Mouse (Mus musculus): ENCODE results near the gene Srcap. TPM values are rescaled to one million over a fixed set of nuclear protein-coding genes. Genes with fewer than 3 reads are reported as not detected.
A peak's percentile ranks its signal among the peaks of the same experiment; 100 is the strongest.
"Not testable (repeated sequence)": the region's sequence is repeated elsewhere in the genome, so short reads cannot be mapped to it uniquely, and the experiment has no call there.

Gene Srcap
- 46.3 and 51.5 TPM in 2 replicates for polyA plus RNA-seq (2015; fragmentation: Nextera tagmentation; extraction: Ambion mirVana)

DNA sequence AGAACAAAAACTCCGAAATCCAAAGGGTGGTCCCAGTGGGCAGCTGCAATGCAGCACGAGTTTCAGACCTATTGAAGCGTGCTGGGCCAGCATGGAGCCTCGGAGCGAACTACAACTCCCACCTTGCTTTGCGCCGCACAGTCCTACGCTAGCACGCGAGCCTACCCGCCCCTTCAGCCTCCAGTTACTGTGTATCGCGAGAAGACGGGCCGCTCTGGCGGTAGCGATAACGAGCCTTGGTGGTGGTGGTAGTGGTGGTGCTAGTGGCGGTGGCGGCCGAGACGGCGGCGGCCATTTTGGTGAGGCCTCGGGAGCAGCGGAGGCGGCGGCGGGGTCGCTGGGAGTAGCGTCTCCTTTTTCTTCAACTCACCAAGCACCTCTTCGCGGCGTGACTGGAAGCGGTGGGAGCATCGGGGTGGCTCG lies at the start of gene Srcap:
Gene Srcap (plus strand): TSS at position 176 of the 423 bp plus-strand sequence.
- peak; percentile 99 for ATAC-seq
- no peaks in the 10 kb centered on the region for H3K9me3 ChIP-seq (ENCODE audit: control insufficient read depth, low read length)
- H3K4me2 ChIP-seq (ENCODE audit: low read length) = peak within 1 kb of the TSS; percentile 64
- peak within 1 kb of the TSS; percentile 80 for H3K9ac ChIP-seq (replicated peaks; ENCODE audit: low read depth, low read length)
- no peaks in the 10 kb centered on the region for H3K27me3 ChIP-seq (replicated peaks; ENCODE audit: control insufficient read depth, insufficient read depth, low read length)
- H3K4me1 ChIP-seq (replicated peaks; ENCODE audit: control insufficient read depth, insufficient read depth, low read length) = peaks cover 18% of the 10 kb centered on the region
- H3K4me3 ChIP-seq (replicated peaks; ENCODE audit: low read length) = peak within 1 kb of the TSS; percentile 78
- peaks cover 7% of the 10 kb centered on the region for H3K36me3 ChIP-seq (ENCODE audit: control insufficient read depth, insufficient read depth)
- under 1% methylated on average over 36 of the region's 37 CpGs for WGBS
- peak within 1 kb of the TSS; percentile 98 for H3K27ac ChIP-seq (ENCODE audit: low read length)

- no peak for ATAC-seq
- peaks cover 10% of the 10 kb centered on the region for H3K4me1 ChIP-seq (replicated peaks; ENCODE audit: control insufficient read depth, insufficient read depth, low read length)
- peaks cover 2% of the 10 kb centered on the region; the same call in 1 of the 2 replicates for H3K36me3 ChIP-seq (ENCODE audit: control insufficient read depth, insufficient read depth)
- H3K27me3 ChIP-seq (replicated peaks; ENCODE audit: control insufficient read depth, insufficient read depth, low read length) = no peaks in the 10 kb centered on the region
- 0 out of 2 replicates have a peak, but pooled peaks cover 4% of the 10 kb centered on the region for H3K9me3 ChIP-seq (ENCODE audit: control insufficient read depth, low read length)
- H3K27ac ChIP-seq (ENCODE audit: low read length) = no peak overlapping the region
- no peak overlapping the region for H3K4me3 ChIP-seq (replicated peaks; ENCODE audit: low read length)
- WGBS = 89% methylated on average over 3 of the region's 3 CpGs
- no peak overlapping the region for H3K4me2 ChIP-seq (ENCODE audit: low read length)
- no peak overlapping the region for H3K9ac ChIP-seq (replicated peaks; ENCODE audit: low read depth, low read length)
These were observed 46.6 kb upstream of the Srcap start for GRCm38 (mm10) chr7:127465191-127465590.

DNA sequence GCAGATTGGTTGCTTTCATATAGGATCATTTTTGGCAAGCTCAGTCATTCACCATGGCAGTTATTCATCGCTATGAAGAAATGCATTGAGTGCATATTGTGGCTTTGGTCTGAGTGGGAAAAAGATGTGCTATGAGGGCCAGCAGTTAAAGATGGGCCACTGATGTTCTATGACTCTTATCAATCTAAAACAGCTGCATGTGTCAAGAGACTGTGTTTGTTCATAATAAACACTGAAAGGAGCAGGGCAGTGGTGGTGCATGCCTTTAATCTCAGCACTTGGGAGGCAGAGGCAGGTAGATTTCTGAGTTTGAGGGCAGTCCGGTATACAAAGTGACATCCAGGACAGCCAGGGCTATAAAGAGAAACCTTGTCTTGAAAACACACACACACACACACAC lies 46.1 kb upstream of the Srcap start:
- not testable (repeated sequence) for H3K9ac ChIP-seq (replicated peaks; ENCODE audit: low read depth, low read length); ATAC-seq; H3K36me3 ChIP-seq (ENCODE audit: control insufficient read depth, insufficient read depth); H3K4me3 ChIP-seq (replicated peaks; ENCODE audit: low read length); H3K27me3 ChIP-seq (replicated peaks; ENCODE audit: control insufficient read depth, insufficient read depth, low read length); H3K9me3 ChIP-seq (ENCODE audit: control insufficient read depth, low read length); H3K4me2 ChIP-seq (ENCODE audit: low read length); H3K27ac ChIP-seq (ENCODE audit: low read length)
- peaks cover 10% of the 10 kb centered on the region for H3K4me1 ChIP-seq (replicated peaks; ENCODE audit: control insufficient read depth, insufficient read depth, low read length)
- WGBS = 96% methylated on average over 2 of the region's 2 CpGs

DNA sequence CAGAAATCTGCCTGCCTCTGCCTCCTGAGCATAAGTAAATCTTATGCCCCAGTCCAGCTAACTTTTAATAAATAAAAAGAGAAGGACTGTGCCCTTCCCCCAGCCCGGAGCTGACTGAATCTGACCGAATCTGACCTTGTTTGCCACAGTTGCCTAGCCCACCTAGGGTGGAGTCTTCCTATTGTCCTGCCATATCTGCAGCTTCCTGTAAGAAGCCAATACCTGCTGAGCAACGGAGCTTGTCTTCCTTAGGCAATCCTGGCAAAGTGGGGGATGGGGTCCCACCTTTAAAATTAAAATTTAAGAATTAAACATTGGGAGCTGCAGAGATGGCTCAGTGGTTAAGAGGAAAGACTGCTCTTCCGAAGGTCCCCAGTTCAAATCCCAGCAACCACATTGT lies 45.2 kb upstream of the Srcap start:
- H3K9ac ChIP-seq (replicated peaks; ENCODE audit: low read depth, low read length) = no peak overlapping the region
- no peaks in the 10 kb centered on the region for H3K27me3 ChIP-seq (replicated peaks; ENCODE audit: control insufficient read depth, insufficient read depth, low read length)
- 92% methylated on average over 4 of the region's 4 CpGs for WGBS
- H3K9me3 ChIP-seq (ENCODE audit: control insufficient read depth, low read length) = 0 out of 2 replicates have a peak, but pooled peaks cover 4% of the 10 kb centered on the region
- no peak overlapping the region for H3K4me2 ChIP-seq (ENCODE audit: low read length)
- no peak for ATAC-seq
- no peak overlapping the region for H3K4me3 ChIP-seq (replicated peaks; ENCODE audit: low read length)
- peaks cover 10% of the 10 kb centered on the region for H3K4me1 ChIP-seq (replicated peaks; ENCODE audit: control insufficient read depth, insufficient read depth, low read length)
- H3K27ac ChIP-seq (ENCODE audit: low read length) = no peak overlapping the region
- H3K36me3 ChIP-seq (ENCODE audit: control insufficient read depth, insufficient read depth) = peaks cover 2% of the 10 kb centered on the region; the same call in 1 of the 2 replicates

GRCm38 (mm10) chr7:127470011-127470715 lies 41.6 kb upstream of the Srcap start:
- H3K9ac ChIP-seq (replicated peaks; ENCODE audit: low read depth, low read length) = peak overlapping the region; percentile 97
- no peaks in the 10 kb centered on the region for H3K27me3 ChIP-seq (replicated peaks; ENCODE audit: control insufficient read depth, insufficient read depth, low read length)
- 0 out of 2 replicates have a peak, but pooled peaks cover 4% of the 10 kb centered on the region for H3K9me3 ChIP-seq (ENCODE audit: control insufficient read depth, low read length)
- H3K4me2 ChIP-seq (ENCODE audit: low read length) = peak overlapping the region; percentile 89
- WGBS = 6% methylated on average over 10 of the region's 10 CpGs
- peak overlapping the region; percentile 78 for H3K4me3 ChIP-seq (replicated peaks; ENCODE audit: low read length)
- H3K27ac ChIP-seq (ENCODE audit: low read length) = peak overlapping the region; percentile 98
- ATAC-seq = peak; percentile 11; the same call in 1 of the 2 replicates
- peaks cover 9% of the 10 kb centered on the region for H3K36me3 ChIP-seq (ENCODE audit: control insufficient read depth, insufficient read depth)
- H3K4me1 ChIP-seq (replicated peaks; ENCODE audit: control insufficient read depth, insufficient read depth, low read length) = peaks cover 19% of the 10 kb centered on the region

DNA sequence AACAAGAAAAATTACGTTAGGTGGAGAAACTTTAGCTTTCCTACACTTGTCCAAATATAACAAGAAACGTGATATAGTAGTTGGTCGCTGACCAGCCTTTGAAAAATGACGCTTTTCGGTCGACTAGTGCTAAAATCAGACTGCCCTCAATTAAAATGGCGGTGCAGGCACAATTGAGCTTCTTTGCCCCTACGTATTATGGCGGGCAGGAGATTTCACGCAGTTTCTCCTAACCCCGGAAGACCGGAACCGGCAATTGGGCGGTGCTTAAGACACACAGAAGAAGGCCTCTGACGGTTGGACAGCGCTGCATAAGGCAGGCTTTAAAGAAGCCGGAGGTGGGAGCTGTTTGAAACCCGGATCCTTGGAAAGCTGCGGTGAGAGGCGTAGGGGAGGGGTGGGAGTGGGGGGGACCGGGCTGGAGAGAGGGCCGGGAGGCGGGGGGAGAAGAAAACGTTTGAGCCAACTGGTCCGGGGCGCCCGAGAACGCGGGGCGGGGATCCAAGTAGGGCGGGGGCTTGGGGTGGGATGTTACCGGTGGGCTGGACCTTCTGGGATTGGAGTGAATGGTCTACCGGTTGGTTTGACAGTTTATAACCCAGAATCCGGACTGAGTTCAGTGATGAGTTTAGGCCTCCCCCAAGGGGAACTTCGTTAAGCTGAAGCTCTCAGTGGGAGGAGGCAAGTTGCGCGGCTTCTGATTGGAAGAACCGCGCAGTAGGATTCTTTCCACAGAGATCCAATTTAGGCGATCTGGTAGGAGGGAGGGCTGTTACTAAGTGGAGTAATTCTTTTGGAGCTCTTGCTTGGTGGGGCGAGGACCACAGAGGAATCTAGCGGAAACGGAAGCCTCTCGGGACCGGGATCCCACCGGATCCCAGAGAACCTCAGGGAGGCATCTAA lies 40.8 kb upstream of the Srcap start:
- peak; percentile 96 for ATAC-seq
- Histone ChIP-seq H3K4me3 (replicated peaks; ENCODE audit: low read length) (peak overlapping the region; percentile 78), H3K9ac (replicated peaks; ENCODE audit: low read depth, low read length) (peak overlapping the region; percentile 97), H3K36me3 (ENCODE audit: control insufficient read depth, insufficient read depth) (peaks cover 16% of the 10 kb centered on the region), H3K27ac (ENCODE audit: low read length) (peak overlapping the region; percentile 98), H3K27me3 (replicated peaks; ENCODE audit: control insufficient read depth, insufficient read depth, low read length) (no peaks in the 10 kb centered on the region), H3K4me2 (ENCODE audit: low read length) (peak overlapping the region; percentile 89), H3K9me3 (ENCODE audit: control insufficient read depth, low read length) (0 out of 2 replicates have a peak, but pooled peaks cover 4% of the 10 kb centered on the region), H3K4me1 (replicated peaks; ENCODE audit: control insufficient read depth, insufficient read depth, low read length) (peaks cover 19% of the 10 kb centered on the region)
- under 1% methylated on average over 44 of the region's 46 CpGs for WGBS

GRCm38 (mm10) chr7:127471646-127472010 lies 40.2 kb upstream of the Srcap start:
- ATAC-seq = no peak; the same call in 1 of the 2 replicates
- H3K9ac ChIP-seq (replicated peaks; ENCODE audit: low read depth, low read length) = peak overlapping the region; percentile 97
- 0% methylated on average over 20 of the region's 25 CpGs for WGBS
- peak overlapping the region; percentile 89 for H3K4me2 ChIP-seq (ENCODE audit: low read length)
- peaks cover 21% of the 10 kb centered on the region for H3K36me3 ChIP-seq (ENCODE audit: control insufficient read depth, insufficient read depth)
- H3K27ac ChIP-seq (ENCODE audit: low read length) = peak overlapping the region; percentile 98
- H3K9me3 ChIP-seq (ENCODE audit: control insufficient read depth, low read length) = 0 out of 2 replicates have a peak, but pooled peaks cover 4% of the 10 kb centered on the region
- H3K4me3 ChIP-seq (replicated peaks; ENCODE audit: low read length) = peak overlapping the region; percentile 78
- H3K4me1 ChIP-seq (replicated peaks; ENCODE audit: control insufficient read depth, insufficient read depth, low read length) = peaks cover 19% of the 10 kb centered on the region
- H3K27me3 ChIP-seq (replicated peaks; ENCODE audit: control insufficient read depth, insufficient read depth, low read length) = no peaks in the 10 kb centered on the region

DNA sequence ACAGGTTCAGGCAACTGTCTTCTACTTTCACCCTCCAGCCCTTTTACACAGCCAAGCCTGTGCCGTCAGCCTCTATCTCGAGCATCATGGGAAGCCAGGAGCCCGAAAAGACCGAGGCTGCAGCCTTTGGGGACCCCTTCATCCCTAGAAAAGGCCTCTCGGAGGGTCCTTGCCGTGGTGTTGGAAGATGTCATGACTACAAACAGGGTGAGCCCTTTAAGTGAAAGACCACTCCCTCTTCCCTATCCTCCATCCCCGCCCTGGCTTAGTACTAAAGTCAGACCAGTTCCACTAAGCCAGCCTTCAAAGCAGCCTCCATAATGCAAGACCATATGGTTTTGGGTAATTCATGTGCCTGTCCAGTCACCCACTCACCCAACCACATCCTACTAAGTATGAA lies 39.7 kb upstream of the Srcap start:
- peaks cover 21% of the 10 kb centered on the region for H3K36me3 ChIP-seq (ENCODE audit: control insufficient read depth, insufficient read depth)
- H3K4me2 ChIP-seq (ENCODE audit: low read length) = peak overlapping the region; percentile 89
- ATAC-seq = no peak
- peak overlapping the region; percentile 78 for H3K4me3 ChIP-seq (replicated peaks; ENCODE audit: low read length)
- WGBS = 0% methylated on average over 7 of the region's 7 CpGs
- peak overlapping the region; percentile 97 for H3K9ac ChIP-seq (replicated peaks; ENCODE audit: low read depth, low read length)
- peak overlapping the region; percentile 98 for H3K27ac ChIP-seq (ENCODE audit: low read length)
- H3K4me1 ChIP-seq (replicated peaks; ENCODE audit: control insufficient read depth, insufficient read depth, low read length) = peaks cover 23% of the 10 kb centered on the region
- no peaks in the 10 kb centered on the region for H3K27me3 ChIP-seq (replicated peaks; ENCODE audit: control insufficient read depth, insufficient read depth, low read length)
- 0 out of 2 replicates have a peak, but pooled peaks cover 4% of the 10 kb centered on the region for H3K9me3 ChIP-seq (ENCODE audit: control insufficient read depth, low read length)

- WGBS = 76% methylated on average over 5 of the region's 5 CpGs
- H3K9me3 ChIP-seq (ENCODE audit: control insufficient read depth, low read length) = no peaks in the 10 kb centered on the region
- no peak for ATAC-seq
These were observed 38.1 kb upstream of the Srcap start for GRCm38 (mm10) chr7:127473705-127474104.

More at GRCm38 (mm10) chr7:127473705-127474104, 38.1 kb upstream of the Srcap start:
- Histone ChIP-seq H3K4me1 (replicated peaks; ENCODE audit: control insufficient read depth, insufficient read depth, low read length) (peaks cover 27% of the 10 kb centered on the region), H3K9ac (replicated peaks; ENCODE audit: low read depth, low read length) (no peak overlapping the region), H3K4me2 (ENCODE audit: low read length) (no peak overlapping the region), H3K27ac (ENCODE audit: low read length) (no peak overlapping the region), H3K27me3 (replicated peaks; ENCODE audit: control insufficient read depth, insufficient read depth, low read length) (no peaks in the 10 kb centered on the region), H3K36me3 (ENCODE audit: control insufficient read depth, insufficient read depth) (peaks cover 19% of the 10 kb centered on the region), H3K4me3 (replicated peaks; ENCODE audit: low read length) (no peak overlapping the region)

Measured in forebrain, embryonic 16.5 days (tissue).